Mouse (Mus musculus): Measurements from ENCODE around the gene Slc16a5. TPM values are rescaled to one million over a fixed set of nuclear protein-coding genes. Genes with fewer than 3 reads are reported as not detected.
"Not testable (repeated sequence)": the region's sequence is repeated elsewhere in the genome, so short reads cannot be mapped to it uniquely, and the experiment has no call there.

The Slc16a5 gene
- total RNA-seq, 1 experiment from 2014 or later = not detected

DNA sequence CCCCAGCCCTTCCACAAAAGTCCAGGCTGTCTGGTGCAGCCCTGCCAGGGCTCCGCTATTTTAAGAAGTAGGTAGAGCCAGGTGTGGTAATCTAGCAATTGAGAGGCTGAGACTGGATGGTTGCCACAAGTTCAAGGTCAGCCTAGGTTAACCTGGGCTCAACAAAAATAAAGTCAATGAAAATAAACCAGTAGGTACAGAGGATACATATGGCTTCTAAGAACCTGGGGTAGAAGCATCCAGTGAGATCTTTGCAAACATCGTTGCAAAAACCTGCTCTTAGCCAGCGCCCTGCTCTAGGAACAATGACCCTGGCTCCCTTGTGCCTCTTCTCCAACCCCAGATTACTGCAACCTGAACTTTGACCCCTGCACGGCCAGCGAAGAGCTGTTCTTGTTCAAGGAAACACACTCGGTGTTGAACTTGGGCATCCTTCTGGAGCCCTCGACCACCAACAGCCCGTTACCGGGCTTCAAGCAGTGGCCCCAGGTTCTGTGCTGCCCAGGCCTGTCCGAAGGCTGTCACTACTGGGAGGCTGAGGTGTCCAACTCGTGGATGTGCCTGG, 14.9 kb upstream of the Slc16a5 start:
- no peak for DNase-seq

- DNase-seq = no peak
These were observed 14.2 kb upstream of the Slc16a5 start for GRCm38 (mm10) chr11:115448075-115448474.

DNA sequence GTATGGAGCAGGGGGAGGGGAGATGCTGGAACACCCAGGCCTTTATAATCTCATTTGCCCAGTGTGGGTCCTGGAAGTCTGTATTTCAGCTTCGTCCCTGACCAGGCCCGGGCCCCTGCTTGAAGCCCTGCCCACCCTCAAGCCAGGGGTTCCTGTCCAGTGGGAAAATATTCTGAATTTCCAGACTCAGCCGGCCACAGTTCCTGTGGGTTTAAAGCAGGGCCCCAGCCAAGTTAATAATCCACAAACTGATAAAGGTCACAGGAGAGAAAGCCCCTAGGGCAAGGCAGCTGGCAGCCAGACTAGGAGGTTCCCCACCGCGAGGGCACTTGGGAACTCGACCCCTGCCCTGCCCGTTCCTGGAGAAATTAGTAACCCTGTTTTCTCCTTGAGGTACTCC, 13.3 kb upstream of the Slc16a5 start:
- no peak for DNase-seq

DNA sequence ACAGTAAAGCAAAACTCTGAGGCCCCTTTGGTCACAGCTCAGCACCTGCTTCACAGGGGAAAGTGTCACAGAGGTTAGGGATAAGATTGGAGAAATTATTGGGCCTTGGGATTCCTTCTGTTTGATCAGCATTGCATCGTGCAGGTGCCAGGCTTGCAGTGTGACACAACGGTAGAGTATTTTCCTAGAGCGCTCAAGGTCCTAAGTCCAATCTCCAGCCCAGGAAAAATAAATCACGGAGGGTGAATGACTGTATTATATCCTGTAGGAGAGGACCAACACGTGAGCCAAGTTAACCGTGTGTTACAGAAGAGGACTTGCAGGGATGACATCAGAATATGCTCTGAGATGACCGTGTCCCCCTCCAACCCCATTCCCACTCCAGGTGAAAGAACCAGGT, 12.1 kb upstream of the Slc16a5 start:
- no peak for DNase-seq

- DNase-seq = no peak
These were observed 10.5 kb upstream of the Slc16a5 start for GRCm38 (mm10) chr11:115451781-115452241.

DNA sequence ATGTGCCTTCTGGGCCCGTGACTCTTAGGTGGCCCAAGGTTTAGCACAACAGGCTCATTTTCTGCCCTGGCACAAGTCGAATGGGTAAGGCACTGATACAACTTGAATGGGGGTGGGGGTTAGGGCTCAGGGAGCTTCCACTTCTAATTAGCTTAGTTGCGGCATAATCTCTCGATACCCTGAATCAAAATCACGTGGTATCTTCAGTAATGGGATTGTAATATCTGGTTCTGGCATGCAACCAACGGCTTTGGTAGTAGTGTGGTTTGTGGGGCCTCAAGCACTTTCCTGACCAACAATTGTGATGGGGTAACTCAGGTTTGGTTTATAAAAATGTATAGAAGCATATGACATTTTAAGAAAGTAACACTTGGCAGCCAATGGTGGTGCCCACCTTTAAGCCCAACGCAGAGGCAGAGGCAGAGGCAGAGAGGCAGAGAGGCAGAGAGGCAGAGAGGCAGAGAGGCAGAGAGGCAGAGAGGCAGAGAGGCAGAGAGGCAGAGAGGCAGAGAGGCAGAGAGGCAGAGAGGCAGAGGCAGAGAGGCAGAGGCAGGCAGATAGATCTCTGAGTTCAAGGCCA, 9.9 kb upstream of the Slc16a5 start:
- no peak for DNase-seq

DNA sequence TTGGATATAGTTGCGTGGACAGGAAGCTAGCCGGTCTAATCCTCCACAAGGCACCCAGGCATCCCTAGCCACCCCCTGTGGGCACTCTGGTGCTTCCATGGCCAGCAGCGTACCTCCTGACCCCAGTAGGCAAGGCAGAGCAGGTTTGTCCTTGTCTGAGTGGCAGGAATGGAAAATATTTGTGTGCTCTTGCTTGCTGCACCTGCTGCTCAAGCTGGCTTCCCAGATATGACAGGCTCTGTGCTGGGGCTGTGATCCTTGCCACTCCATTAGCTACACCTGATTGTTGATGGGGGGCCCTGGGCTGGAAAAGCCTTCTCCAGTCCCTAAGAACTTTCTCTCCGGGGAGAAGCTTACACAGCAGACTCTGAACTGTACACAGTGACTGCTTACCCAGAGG, 9.0 kb upstream of the Slc16a5 start:
- no peak for DNase-seq

DNA sequence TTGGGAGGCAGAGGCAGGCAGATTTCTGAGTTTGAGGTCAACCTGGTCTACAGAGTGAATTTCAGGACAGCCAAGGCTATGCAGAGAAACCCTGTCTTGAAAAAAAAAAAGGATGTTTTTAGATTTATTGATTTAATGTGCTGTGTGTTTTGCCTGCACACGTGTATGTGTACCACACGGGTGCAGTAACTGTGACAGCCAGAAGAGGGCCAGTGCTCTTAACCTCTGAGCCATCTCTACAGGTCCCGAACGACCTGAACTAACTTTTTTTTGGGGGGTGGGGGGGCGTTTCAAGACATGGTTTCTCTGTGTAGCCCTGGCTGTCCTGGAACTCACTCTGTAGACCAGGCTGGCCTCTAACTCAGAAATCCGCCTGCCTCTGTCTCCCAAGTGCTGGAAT, 7.5 kb upstream of the Slc16a5 start:
- not testable (repeated sequence) for DNase-seq

DNA sequence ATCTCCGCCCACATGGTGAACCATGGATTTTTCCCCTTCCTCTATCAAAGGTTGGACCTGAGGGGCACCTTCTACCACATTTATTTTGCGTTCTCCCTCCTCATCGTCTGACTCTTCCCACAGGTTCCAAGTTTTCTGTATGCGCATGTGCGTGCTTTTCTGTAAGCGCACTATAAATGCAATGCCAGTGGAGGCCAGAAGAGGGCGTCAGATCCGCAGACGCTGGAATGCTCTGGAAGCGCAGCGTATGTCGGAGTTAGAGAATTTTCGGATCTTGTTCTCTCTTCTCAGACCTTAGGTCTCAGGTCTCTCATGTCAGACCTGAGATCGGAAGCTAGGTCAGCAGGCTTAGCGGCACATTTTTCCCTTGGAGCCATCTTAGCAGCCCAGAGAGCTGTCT, 6.7 kb upstream of the Slc16a5 start:
- no peak for DNase-seq

DNA sequence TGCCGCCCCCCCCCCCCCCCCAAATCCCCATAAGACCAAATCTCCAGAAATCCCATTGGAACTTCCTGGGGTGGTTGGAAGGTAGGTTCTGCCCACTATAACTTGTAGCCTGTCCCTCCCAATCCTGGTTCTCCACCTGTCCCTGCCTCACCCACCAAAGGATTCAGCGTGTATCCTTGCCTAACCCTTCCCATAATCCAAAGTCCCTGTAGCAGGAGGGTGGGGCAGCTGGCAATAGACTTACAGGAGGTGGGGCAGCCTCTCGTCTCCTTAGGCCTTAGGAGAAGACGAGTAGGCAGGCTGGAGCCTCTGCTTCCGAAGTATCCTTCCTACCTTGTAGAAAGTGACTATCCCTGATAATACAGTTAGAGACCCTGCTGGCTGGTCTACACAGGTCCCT, 6.1 kb upstream of the Slc16a5 start:
- no peak for DNase-seq

DNA sequence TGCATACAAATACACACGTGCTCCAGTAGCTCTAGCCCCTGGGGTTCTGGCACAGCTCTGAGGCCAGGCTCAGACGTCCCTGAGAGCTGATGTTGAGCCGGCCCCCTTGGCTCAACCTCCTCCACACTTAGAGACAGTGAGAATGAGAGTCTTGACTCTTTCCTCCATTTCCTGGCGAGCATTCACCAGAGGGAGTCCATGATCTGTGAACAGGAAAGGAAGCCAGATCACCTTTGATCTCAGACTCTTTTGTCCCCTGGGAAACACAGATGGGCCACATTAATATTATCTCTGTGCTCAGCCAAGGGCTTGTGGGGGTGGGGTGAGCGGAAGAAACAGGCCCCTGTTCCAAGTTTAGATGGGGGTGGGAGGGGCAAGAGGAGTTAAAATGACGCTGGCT, 4.9 kb upstream of the Slc16a5 start:
- no peak for DNase-seq

DNA sequence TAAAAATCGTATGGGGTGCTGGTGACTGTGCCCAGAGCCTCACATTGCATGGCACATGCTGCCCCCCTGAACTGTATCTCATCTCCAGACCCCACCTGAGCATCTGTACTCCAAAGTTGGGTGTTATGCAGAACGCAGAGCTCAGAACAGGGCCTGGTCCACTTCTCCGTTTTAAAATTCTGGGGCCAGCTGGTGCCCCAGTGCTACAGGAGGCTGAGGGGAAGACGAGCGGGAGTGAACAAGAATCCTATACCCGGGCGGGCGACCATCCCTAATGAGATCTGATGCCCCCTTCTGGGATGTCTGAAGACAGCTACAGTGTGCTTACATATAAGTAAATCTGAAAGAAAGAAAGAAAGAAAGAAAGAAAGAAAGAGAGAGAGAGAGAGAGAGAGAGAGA, 1.3 kb upstream of the Slc16a5 start:
- no peak for DNase-seq

- DNase-seq = no peak
These were observed 430 bp upstream of the Slc16a5 start for GRCm38 (mm10) chr11:115461846-115462242.

- no peak for DNase-seq
These were observed 1.1 kb downstream of the Slc16a5 start for GRCm38 (mm10) chr11:115463397-115463796.

GRCm38 (mm10) chr11:115464851-115465250, 2.6 kb downstream of the Slc16a5 start:
- no peak for DNase-seq

DNA sequence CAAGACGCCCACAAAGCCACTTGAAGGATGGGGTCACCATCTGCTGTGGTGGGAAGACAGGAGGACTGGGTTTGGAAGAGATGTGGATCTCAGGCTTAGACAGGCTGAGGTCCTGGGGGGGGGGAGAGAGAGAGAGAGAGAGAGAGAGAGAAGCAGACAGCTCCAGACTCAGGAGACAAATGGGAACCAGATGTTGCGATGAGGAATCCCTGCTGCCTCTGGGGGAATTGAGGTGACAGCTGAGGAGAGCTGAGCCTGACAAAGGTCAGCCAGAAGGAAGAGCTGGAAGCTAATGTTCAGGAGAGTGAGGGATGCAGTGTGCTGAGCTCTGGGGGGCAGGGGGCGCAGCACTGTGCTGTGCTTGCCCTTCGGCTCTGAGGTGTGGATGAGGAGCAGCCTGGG, 4.9 kb downstream of the Slc16a5 start:
- DNase-seq = no peak

DNA sequence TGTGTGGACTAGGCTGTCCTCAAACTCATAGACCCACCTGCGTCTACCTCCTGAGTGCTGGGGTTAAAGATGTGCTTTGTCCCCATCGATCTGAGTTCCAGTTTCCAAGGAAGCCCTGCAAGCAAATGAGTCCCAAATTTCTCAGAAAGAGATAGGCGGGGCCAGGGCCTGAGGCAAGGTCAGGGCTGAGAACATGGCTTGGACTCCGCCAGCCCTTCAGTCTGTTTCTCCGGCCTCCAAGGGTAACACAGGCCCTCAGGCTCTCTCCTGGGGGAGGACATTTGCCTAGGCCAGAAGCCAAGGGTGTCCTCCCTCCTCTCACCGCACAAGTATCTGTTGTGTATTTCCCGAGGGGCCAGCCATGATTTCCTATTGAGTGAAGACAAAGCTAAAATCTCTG, 9.9 kb downstream of the Slc16a5 start:
- DNase-seq = no peak

GRCm38 (mm10) chr11:115473626-115474275, 11.5 kb downstream of the Slc16a5 start:
- DNase-seq = peak; percentile 87

GRCm38 (mm10) chr11:115475025-115475757, 12.9 kb downstream of the Slc16a5 start, which contains the start of gene Armc7:
Gene Armc7 (plus strand): TSS chr11:115475667.
- peak; percentile 93 for DNase-seq

- no peak for DNase-seq
These were observed 13.5 kb downstream of the Slc16a5 start for GRCm38 (mm10) chr11:115475758-115476237.

GRCm38 (mm10) chr11:115476630-115477029, 14.4 kb downstream of the Slc16a5 start:
- DNase-seq = not testable (repeated sequence)

- DNase-seq = not testable (repeated sequence)
These were observed 15.1 kb downstream of the Slc16a5 start for GRCm38 (mm10) chr11:115477388-115477787.
